Mouse (Mus musculus) midbrain, embryonic 15.5 days (tissue): ENCODE data around the gene Nprl2. TPM values are rescaled to one million over a fixed set of nuclear protein-coding genes. Genes with fewer than 3 reads are reported as not detected.

ENCODE experiments used
- ATAC-seq: fragments of 200-750 bp; cut with Nextera tagmentation; replicated peaks from 2 replicates; pipeline ENCODE4 v1.8.0; 2017; ENCODE audit warnings: moderate TSS enrichment
- H3K27ac ChIP-seq: fragments of 300-500 bp; sonication (generic); 2 replicates; pipeline ENCODE4 v1.5.1; 2015; ENCODE audit warnings: mild to moderate bottlenecking, inconsistent platforms
- H3K27me3 ChIP-seq: fragments of 300-500 bp; sonication (generic); replicated peaks from 2 replicates; pipeline ENCODE4 v1.6.1; 2015; ENCODE audit warnings: inconsistent platforms
- H3K36me3 ChIP-seq: fragments of 300-500 bp; sonication (generic); replicated peaks from 2 replicates; pipeline ENCODE4 v1.6.1; 2015; ENCODE audit warnings: inconsistent platforms
- H3K4me1 ChIP-seq: fragments of 300-500 bp; sonication (generic); 2 replicates; pipeline ENCODE4 v1.6.1; 2015; ENCODE audit warnings: inconsistent platforms
- H3K4me2 ChIP-seq: fragments of 300-500 bp; sonication (generic); 2 replicates; pipeline ENCODE4 v1.6.1; 2015; ENCODE audit warnings: inconsistent platforms, mild to moderate bottlenecking, moderate library complexity
- H3K4me3 ChIP-seq: fragments of 300-500 bp; sonication (generic); 2 replicates; pipeline ENCODE4 v1.5.1; 2015; ENCODE audit warnings: mild to moderate bottlenecking, inconsistent platforms
- H3K9ac ChIP-seq: fragments of 300-500 bp; sonication (generic); 2 replicates; pipeline ENCODE4 v1.6.1; 2015; ENCODE audit warnings: mild to moderate bottlenecking, inconsistent platforms
- H3K9me3 ChIP-seq: fragments of 300-500 bp; sonication (generic); 2 replicates; pipeline ENCODE4 v1.6.1; 2016; ENCODE audit warnings: inconsistent platforms
- WGBS: fragments of 180-500 bp; shearing (Covaris S2); methylation state at CpG from one replicate; pipeline ENCODE4 v1.1.7; 2015; ENCODE audit warnings: mixed read lengths; 5-methylcytosine and 5-hydroxymethylcytosine counted together
- polyA plus RNA-seq: library from polyadenylated mRNA; unstranded; fragments of >200 nt; fragmentation: Nextera tagmentation; extraction: Ambion mirVana; gene quantifications from 2 replicates; pipeline ENCODE4 v1.2.1, GENCODE M21; 2015

The Nprl2 gene
- polyA plus RNA-seq, 1 experiment from 2014 or later, result 78.4 TPM

GRCm38 (mm10) chr9:107549297-107550074 lies 7.5 kb downstream of the Nprl2 start:
- no peak for ATAC-seq
- Histone ChIP-seq H3K4me2 (no peak overlapping the region), H3K9ac (no peak overlapping the region), H3K27me3 (peaks cover 46% of the 10 kb centered on the region), H3K9me3 (no peaks in the 10 kb centered on the region), H3K36me3 (0 out of 2 replicates have a peak, but pooled peaks cover 3% of the 10 kb centered on the region), H3K4me3 (no peak overlapping the region), H3K27ac (no peak overlapping the region), H3K4me1 (peaks cover 52% of the 10 kb centered on the region)
- WGBS, result 89% methylated on average over 20 of the region's 20 CpGs

DNA sequence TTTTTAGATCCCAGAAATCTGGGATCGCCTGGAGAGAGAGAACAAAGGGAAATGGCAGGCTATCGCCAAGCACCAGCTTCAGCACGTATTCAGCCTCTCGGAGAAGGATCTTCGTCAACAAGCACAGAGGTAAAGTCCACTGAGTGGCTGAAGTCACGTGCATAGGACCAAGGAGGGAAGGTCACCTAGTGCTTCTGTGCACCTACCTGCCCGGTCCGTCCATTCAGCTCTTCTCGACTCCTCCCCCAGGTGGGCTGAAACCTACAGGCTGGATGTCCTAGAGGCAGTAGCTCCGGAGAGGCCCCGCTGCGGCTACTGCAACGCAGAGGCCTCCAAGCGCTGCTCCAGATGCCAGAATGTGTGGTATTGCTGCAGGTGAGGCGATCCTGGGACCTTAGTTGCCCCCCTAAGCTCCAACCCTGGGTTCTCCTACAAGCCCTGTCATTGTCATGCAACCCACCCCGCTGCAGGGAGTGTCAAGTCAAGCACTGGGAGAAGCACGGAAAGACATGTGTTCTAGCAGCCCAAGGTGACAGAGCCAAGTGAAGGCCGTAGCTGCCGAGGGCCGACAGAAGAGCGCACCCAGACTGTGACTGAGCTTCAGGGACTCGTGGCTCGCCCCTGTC lies 8.6 kb downstream of the Nprl2 start:
- no peak for ATAC-seq
- H3K27me3 ChIP-seq, result peaks cover 46% of the 10 kb centered on the region
- H3K4me3 ChIP-seq, result peak overlapping the region; percentile 35; the same call in 1 of the 2 replicates
- H3K4me1 ChIP-seq, result peaks cover 53% of the 10 kb centered on the region
- 28% methylated on average over 23 of the region's 23 CpGs for WGBS
- no peaks in the 10 kb centered on the region for H3K9me3 ChIP-seq
- H3K4me2 ChIP-seq, result peak overlapping the region; percentile 61
- peak overlapping the region; percentile 17; the same call in 1 of the 2 replicates for H3K9ac ChIP-seq
- H3K27ac ChIP-seq, result no peak overlapping the region
- H3K36me3 ChIP-seq, result no peaks in the 10 kb centered on the region

- WGBS, result 1% methylated on average over 63 of the region's 63 CpGs
- Histone ChIP-seq H3K4me2 (peak within 1 kb of the TSS; percentile 61), H3K36me3 (no peaks in the 10 kb centered on the region), H3K9me3 (no peaks in the 10 kb centered on the region), H3K27ac (no peak within 1 kb of the TSS), H3K4me3 (peak within 1 kb of the TSS; percentile 35), H3K9ac (peak within 1 kb of the TSS; percentile 39), H3K27me3 (peaks cover 46% of the 10 kb centered on the region), H3K4me1 (peaks cover 53% of the 10 kb centered on the region)
- ATAC-seq, result no peak
Observed at GRCm38 (mm10) chr9:107551117-107551889, 9.3 kb downstream of the Nprl2 start, which contains the start of gene Rassf1. Rassf1 (plus strand) TSS chr9:107551555.

DNA sequence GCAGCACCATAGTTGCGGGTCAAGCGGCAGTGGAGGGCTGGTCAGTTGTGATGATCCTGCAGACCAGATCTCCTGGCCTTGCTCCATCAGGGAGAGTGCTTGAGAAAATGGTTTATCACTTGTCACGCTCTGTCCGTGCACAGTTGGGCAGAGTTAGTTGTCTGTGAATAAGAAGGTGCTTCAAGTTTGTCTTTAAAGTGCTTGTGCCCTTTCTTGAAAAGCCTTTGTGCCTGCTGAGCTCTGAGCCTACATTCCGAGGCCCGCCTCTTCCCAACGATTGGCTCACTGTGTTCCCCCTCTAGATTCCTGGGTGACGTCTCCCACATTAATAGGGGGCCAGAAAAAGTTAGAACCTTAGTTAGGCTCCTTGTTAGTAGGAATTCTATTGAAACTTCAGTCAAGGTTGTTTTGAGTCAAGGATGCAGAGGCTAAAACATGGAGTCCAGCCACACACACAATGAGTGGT lies 9.9 kb downstream of the Nprl2 start:
- Histone ChIP-seq H3K9ac (peak overlapping the region; percentile 39; the same call in 1 of the 2 replicates), H3K4me3 (peak overlapping the region; percentile 35), H3K4me1 (peaks cover 53% of the 10 kb centered on the region), H3K27ac (no peak overlapping the region), H3K27me3 (peaks cover 46% of the 10 kb centered on the region), H3K9me3 (no peaks in the 10 kb centered on the region), H3K36me3 (no peaks in the 10 kb centered on the region), H3K4me2 (peak overlapping the region; percentile 61)
- ATAC-seq, result no peak
- 8% methylated on average over 8 of the region's 8 CpGs for WGBS

DNA sequence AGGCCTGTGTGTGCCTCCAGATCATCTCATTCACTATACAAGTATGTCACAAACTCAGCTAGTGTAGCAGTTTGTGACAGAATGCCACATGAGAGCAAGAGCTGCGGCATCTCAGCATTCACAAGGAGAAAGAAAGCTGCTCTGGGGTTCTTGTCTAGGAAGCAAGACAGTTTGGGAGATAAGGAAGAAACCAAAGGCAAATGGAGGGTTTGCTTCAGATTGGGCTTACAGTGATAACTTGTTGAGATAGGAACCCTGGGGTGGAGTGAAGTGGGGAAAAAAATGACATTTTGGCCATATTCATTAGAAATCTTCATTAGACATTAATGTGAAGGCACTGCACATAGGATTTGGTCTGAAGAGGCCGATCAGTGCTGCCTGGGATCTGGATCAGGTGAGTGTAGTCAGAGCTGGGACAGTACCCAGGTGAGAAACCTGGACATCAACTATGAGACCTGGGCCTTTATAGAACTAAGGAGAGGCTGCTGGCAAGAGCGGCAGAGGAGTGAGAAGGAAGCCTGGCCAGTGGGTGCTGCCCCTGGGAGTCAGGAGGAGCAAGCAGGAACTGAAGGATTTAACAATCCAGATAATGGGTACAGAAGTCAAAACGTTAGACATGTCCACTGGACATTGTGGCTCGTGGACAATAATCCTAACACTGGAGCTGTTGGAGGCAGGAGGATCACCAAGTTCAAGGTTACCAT lies 10.8 kb downstream of the Nprl2 start:
- peaks cover 9% of the 10 kb centered on the region for H3K36me3 ChIP-seq
- no peak overlapping the region for H3K27ac ChIP-seq
- 81% methylated on average over 5 of the region's 5 CpGs for WGBS
- no peak overlapping the region for H3K4me2 ChIP-seq
- H3K4me3 ChIP-seq, result peak overlapping the region; percentile 53; the same call in 1 of the 2 replicates
- no peak for ATAC-seq
- peaks cover 46% of the 10 kb centered on the region for H3K27me3 ChIP-seq
- no peak overlapping the region; the same call in 1 of the 2 replicates for H3K9ac ChIP-seq
- peaks cover 46% of the 10 kb centered on the region for H3K4me1 ChIP-seq
- H3K9me3 ChIP-seq, result no peaks in the 10 kb centered on the region

DNA sequence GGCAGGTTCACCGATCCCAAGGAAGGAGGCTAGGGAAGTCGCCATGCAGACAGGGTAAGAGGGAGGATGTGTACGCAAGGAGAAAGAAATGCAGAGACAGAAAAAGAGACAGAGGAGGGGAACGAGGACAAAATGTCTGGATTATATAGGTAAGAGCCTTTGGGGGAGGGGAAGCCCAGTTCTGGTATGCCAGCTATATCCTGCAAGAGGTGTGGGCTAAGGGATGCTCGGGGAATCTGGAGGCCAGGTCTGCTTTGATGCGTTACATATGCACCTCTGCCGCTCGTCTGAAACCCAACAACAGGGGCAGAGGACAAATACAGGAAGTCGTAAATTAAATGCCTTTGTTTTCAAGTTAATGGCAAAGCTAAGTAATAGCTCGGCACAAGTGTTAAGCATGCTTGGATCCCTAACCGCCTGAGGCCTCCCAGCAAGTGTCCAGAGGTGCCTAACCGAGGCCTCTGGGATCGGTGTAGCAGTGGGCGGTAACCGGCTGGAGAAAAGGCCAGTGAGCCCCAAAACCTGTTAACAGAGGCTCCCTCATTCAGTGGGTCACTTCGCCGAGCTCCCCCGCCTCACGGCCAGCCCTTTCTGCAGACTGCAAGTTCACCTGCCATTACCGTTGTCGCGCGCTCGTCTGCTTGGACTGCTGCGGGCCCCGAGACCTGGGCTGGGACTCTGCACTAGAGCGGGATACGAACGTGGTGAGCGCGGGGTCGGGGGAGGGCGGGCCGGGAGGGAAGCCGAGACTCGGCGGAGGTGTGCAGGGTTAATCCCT lies 11.7 kb downstream of the Nprl2 start:
- H3K4me2 ChIP-seq, result peak overlapping the region; percentile 89
- peak overlapping the region; percentile 59 for H3K9ac ChIP-seq
- peak; percentile 82 for ATAC-seq
- H3K4me3 ChIP-seq, result peak overlapping the region; percentile 53
- peaks cover 18% of the 10 kb centered on the region for H3K36me3 ChIP-seq
- 8% methylated on average over 37 of the region's 37 CpGs for WGBS
- H3K27ac ChIP-seq, result peak overlapping the region; percentile 81
- peaks cover 45% of the 10 kb centered on the region for H3K4me1 ChIP-seq
- H3K27me3 ChIP-seq, result peaks cover 46% of the 10 kb centered on the region
- no peaks in the 10 kb centered on the region for H3K9me3 ChIP-seq

- peak overlapping the region; percentile 81 for H3K27ac ChIP-seq
- peak overlapping the region; percentile 53 for H3K4me3 ChIP-seq
- H3K27me3 ChIP-seq, result peaks cover 39% of the 10 kb centered on the region
- under 1% methylated on average over 53 of the region's 53 CpGs for WGBS
- peak overlapping the region; percentile 59 for H3K9ac ChIP-seq
- H3K9me3 ChIP-seq, result no peaks in the 10 kb centered on the region
- peaks cover 24% of the 10 kb centered on the region for H3K36me3 ChIP-seq
- H3K4me1 ChIP-seq, result peaks cover 45% of the 10 kb centered on the region
- peak overlapping the region; percentile 89 for H3K4me2 ChIP-seq
- peak; percentile 95 for ATAC-seq
Observed at GRCm38 (mm10) chr9:107554319-107554825, 12.3 kb downstream of the Nprl2 start.

- ATAC-seq, result peak; percentile 37
- under 1% methylated on average over 23 of the region's 23 CpGs for WGBS
- peak overlapping the region; percentile 89 for H3K4me2 ChIP-seq
- H3K4me1 ChIP-seq, result peaks cover 45% of the 10 kb centered on the region
- peak overlapping the region; percentile 53 for H3K4me3 ChIP-seq
- peak overlapping the region; percentile 59 for H3K9ac ChIP-seq
- H3K27ac ChIP-seq, result peak overlapping the region; percentile 81
- H3K27me3 ChIP-seq, result peaks cover 33% of the 10 kb centered on the region
- H3K36me3 ChIP-seq, result peaks cover 29% of the 10 kb centered on the region
- no peaks in the 10 kb centered on the region for H3K9me3 ChIP-seq
Observed at GRCm38 (mm10) chr9:107555031-107555457, 13.0 kb downstream of the Nprl2 start.

DNA sequence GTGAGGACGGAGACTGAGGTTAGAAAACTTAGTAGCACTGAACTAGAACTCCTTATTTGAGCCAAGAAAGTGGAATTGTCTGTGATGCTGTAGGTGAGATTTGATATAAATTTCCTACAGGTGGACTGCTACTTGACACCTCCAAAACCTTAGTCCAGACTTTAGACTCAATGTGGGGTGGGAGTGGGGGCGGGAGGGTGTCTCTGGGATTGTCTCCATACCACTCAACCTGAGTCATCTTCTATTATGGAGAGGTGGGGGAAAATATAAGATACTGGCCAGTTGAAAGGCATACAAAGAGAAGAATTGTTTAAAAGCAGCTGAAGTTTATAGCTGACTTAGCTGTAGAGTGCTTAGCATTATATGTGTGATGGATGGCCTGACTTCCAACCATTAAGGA lies 13.7 kb downstream of the Nprl2 start:
- H3K36me3 ChIP-seq, result peaks cover 32% of the 10 kb centered on the region
- H3K4me3 ChIP-seq, result peak overlapping the region; percentile 53
- H3K27ac ChIP-seq, result 0 out of 2 replicates have a peak overlapping the region, but pooled peaks have one; percentile 81
- H3K9me3 ChIP-seq, result no peaks in the 10 kb centered on the region
- H3K4me2 ChIP-seq, result peak overlapping the region; percentile 89
- H3K27me3 ChIP-seq, result peaks cover 26% of the 10 kb centered on the region
- H3K9ac ChIP-seq, result peak overlapping the region; percentile 59
- H3K4me1 ChIP-seq, result peaks cover 45% of the 10 kb centered on the region
- WGBS, result 41% methylated on average over 2 of the region's 2 CpGs
- no peak for ATAC-seq

DNA sequence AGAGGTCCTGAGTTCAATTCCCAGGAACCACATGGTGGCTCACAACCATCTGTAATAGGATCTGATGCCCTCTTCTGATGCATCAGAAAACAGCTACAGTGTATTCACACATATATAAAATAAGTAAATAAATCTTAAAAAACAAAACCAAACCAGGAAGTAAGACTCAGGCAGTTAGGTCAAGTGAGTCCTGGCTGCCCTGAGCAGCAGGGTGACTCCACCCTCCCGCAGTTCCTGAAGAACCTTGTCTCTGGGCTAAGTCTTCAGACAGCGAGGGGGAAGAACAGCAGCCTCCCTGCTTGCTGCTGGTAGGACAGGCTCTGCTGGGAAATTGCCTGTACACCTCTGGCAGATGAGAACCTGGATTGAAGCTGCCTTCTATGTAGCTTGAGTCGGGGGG lies 14.3 kb downstream of the Nprl2 start:
- H3K4me3 ChIP-seq, result no peak overlapping the region

More for the DNA sequence above, 14.3 kb downstream of the Nprl2 start:
- 80% methylated on average over 3 of the region's 3 CpGs for WGBS
- H3K27me3 ChIP-seq, result peaks cover 20% of the 10 kb centered on the region
- H3K36me3 ChIP-seq, result peaks cover 35% of the 10 kb centered on the region
- H3K4me2 ChIP-seq, result peak overlapping the region; percentile 89
- ATAC-seq, result no peak
- H3K9ac ChIP-seq, result no peak overlapping the region
- peaks cover 40% of the 10 kb centered on the region for H3K4me1 ChIP-seq
- no peaks in the 10 kb centered on the region for H3K9me3 ChIP-seq
- H3K27ac ChIP-seq, result no peak overlapping the region
